Mouse (Mus musculus) E14TG2a.4 (cell line): ENCODE results near the gene Hist2h3c2.
A peak's percentile ranks its signal among the peaks of the same experiment; 100 is the strongest.

ENCODE experiments used
- CTCF ChIP-seq: conservative IDR thresholded peaks from 2 replicates; pipeline ENCODE4 v1.5.1; 2014; ENCODE audit warnings: low read length
- POU5F1 ChIP-seq: IDR thresholded peaks from 2 replicates; pipeline ENCODE4 v1.6.1; 2014; ENCODE audit warnings: low read length, borderline replicate concordance

GRCm38 (mm10) chr3:96195616-96196313 lies 43.2 kb downstream of the Hist2h3c2 start:
- TF ChIP-seq CTCF (peak; percentile 41), POU5F1 (no peak)
